Mouse (Mus musculus): ENCODE data around the gene Ppil3.
A peak's percentile ranks its signal among the peaks of the same experiment; 100 is the strongest.

Ppil3 gene

DNA sequence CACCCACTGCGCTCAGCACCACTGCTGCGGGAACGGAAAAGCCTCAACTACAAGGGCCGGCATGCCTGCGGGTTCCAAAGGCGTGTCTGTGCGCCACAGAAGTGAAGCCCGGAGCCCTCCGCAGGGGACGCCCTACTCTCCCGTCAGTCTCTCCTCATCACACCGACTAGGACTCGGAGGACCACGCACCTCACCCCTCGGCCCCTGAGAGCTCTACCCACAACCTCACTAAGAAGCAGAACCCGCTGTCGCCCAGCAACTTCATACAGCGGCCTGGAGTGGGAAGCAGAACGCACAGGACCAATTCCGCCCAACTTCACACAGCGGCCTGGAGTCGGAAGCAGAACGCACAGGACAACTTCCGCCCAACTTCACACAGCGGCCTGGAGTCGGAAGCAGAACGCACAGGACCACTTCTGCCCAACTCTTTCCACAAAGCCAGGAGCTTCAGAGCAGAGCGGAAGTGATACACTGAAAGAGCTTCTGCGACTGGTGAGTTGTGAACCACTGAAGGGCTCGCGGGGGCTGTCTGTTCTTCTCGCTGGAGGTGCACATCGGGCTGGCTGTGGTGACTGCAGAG lies at the start of gene Ppil3, which contains the start of gene Nif3l1:
TSS of gene Ppil3 (minus strand) at position 344 of the 580 bp plus-strand sequence.
TSS of gene Nif3l1 (plus strand) at position 9 of the 580 bp plus-strand sequence.
- DNase-seq (ENCODE audit: low spot score in 2 of 2), result peak; percentile 73 to 76

DNA sequence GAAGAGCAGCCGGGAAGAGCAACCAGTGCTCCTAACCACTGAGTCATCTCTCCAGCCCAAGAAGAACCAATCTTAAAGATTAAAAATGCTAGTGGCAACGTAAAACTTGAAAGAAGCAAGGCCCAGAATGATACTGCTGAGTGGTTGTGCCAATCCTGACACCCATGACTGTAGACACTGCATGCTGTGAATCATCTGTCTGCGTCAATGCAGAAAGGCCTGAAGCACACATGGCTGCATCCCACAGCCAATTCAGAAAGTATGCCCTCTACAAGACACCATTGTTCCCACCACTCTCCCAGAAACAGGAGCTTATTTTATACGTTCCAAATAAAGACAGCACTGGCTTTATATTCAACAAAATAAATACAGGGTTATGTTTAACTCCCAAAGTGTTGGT lies 37.4 kb upstream of the Ppil3 start:
- no peak for DNase-seq (ENCODE audit: low spot score in 2 of 2)

DNA sequence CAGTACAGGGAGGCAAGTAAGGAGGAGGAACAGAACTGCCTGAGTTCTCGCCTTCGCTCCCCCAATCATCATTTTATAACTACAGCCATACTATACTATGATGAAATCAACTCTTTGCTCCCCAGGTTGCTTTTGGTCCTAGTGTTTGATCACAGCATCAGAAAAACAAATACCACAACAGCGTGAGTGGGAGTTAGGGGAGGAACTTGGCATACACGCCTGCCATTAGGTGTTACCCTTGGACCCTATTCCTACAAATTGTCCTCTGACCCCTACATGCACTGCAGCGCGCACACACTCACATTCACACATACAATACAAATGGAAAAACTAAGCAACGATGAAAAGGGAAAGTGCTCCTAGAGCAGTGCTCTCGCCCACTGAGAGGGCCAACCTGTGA lies 30.4 kb upstream of the Ppil3 start:
- no peak for DNase-seq (ENCODE audit: low spot score in 2 of 2)

DNA sequence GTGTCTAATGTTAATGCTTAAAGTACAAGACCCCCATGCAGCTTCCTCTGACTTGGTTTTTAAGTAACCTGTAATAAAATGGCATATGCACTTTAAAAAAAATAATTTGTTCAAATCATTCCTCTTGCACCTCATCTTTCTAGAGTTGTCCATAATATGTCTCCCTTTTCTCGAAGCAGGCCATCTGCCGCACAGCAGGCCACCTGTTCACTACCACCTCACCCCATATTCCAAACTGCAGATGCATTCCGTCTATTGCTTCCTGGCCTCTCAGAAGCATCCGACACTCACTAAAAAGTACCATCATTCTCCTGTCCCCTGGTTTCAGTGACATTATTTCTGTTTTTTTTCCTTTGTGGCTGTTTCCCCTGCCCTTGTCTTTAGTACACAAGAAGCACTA lies 20.3 kb upstream of the Ppil3 start:
- no peak for DNase-seq (ENCODE audit: low spot score in 2 of 2)

DNA sequence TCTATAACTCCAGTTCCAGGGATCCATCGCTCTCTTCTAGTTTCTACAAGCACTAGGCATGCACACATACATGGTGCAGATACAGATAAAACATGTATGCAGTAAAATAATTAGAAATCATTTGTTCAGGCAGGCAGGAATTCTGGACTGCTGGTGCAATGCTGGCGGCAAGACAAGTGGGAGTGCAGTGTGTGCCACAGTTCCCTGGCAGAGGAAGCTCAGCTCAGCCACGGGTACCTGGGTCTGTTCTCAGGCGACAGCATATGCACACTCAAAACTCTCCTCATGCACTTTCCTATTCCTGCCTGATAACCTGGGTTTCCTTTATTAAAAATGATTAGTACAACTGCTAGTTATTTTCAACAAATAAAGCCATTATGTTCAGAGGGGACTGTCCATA lies 19.8 kb upstream of the Ppil3 start:
- no peak for DNase-seq (ENCODE audit: low spot score in 2 of 2)

DNA sequence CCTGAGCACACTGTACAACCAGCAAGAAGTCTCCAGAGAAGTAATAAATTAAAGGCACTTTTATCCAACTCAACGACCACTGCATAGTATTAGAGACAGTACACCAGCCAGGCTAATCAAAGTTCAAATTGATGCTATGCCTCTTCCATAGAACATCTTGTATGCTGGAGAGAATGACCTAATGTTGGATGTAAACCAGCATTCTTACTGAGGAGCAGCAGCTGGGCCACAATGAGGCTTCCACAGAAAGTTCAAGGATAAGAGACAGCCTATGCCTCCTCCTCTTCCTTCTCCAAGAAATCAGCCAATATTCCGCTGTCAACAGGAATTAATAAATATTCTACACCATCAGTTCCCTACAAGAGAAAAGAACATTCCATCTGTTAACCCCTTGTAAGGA lies 18.6 kb upstream of the Ppil3 start:
- DNase-seq (ENCODE audit: low spot score in 2 of 2), result no peak

DNA sequence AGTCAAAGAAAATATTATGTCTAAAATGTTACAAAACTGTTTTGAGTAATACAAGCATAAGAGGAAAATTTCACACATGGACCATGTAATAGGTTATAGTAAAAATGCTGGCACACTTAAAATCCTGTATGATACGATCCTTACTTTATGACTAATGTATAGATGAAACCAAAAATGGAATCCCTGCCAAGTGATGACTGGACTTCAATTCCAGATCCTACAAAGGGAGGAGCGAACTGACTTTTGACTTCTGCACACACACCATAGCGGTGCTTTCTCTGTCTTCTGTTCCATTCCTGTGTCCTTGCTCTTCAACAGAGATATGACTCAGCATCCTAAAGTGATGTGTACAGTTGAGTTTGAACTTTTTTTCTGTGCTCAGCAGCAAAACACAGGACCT lies 15.3 kb upstream of the Ppil3 start:
- DNase-seq (ENCODE audit: low spot score in 2 of 2), result no peak

DNA sequence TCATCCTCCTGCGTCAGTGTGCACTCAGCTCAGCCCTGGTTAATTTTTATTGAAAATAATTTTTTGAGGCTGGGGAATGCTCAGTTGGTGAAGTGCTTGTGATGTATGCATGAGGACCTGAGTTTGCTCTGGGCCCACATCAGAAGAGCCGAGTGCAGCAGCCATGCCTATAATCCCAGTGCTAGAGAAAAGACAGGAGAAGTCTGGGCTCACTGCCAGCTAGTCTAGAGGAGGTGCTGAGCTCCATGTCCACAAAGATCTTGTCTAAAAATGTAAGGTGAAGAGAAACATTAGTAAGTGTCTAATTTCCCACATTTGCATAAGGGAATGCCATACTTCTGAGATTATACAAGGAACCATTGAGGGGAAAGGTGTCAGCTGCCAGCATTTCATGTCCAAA lies 13.6 kb upstream of the Ppil3 start:
- no peak for DNase-seq (ENCODE audit: low spot score in 2 of 2)

DNA sequence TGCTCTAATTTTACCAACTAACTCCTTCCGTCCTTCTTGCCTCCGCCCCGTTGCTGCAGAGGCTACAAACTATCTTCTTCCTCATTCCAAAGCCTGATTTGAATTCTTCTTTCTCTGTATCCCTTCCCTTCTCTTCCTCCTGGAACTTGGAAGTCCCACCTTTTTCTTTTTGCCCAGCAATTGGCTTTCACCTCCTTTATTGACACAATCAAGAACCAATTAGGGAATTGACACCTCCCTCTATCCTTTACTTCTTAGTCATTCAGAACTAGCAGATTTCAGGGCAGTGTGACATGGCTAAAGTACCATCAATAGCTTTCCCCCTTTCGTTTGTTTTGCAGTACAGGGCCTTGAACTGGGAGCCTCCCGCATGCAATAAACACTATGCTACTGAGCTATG lies 12.9 kb upstream of the Ppil3 start:
- no peak for DNase-seq (ENCODE audit: low spot score in 2 of 2)

DNA sequence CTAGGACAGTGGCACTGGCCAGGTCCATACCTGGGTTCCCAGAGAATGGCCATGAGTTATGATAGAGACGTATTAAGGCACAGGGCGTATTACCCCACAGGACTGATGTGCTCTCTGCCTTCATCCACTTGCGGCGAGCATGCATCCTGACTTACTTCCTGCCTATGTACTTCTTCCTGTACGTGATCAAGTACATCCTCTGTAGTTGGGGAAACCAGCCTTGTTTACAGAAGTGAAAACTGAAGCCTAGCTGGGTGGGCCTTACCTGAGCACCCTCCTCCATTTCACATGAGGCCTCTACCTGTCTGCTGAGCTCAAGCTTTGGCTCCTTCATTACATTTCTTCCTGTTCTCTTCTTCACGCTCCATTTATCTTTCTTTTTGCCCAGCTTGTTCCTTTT lies 9.0 kb upstream of the Ppil3 start:
- no peak for DNase-seq (ENCODE audit: low spot score in 2 of 2)

DNA sequence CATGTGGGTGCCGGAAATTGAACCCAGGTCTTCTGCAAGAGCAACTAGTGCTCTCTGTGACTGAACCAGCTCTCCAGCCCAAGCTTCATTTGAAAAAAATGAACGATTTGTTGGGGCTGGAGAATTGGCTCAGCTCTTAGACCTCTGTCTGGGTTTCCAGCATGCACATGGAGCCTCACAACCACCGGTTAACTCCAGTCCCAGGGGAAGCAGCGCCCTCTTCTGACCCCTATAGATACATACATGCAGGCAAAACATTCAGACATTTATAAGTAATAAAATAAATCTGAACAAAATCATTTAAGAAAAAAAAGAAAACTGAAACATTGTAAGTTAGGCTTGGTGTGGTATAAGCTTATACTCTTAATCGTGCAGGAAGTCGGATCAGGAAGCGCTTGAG lies 3.1 kb upstream of the Ppil3 start:
- DNase-seq (ENCODE audit: low spot score in 2 of 2), result no peak

DNA sequence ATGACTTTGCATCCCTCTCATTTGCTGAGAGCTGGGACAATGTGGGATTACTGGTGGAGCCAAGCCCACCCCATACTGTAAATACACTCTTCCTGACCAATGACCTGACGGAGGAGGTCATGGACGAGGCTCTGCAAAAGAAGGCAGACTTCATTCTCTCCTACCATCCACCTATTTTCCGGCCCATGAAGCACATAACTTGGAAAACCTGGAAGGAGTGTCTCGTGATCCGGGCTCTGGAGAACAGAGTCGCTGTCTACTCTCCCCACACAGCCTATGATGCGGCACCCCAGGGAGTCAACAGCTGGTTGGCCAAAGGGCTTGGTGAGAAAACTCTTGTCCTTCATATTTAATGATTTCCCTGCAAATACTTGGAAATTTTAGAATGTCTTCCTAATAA lies 2.5 kb upstream of the Ppil3 start:
- no peak for DNase-seq (ENCODE audit: low spot score in 2 of 2)

DNA sequence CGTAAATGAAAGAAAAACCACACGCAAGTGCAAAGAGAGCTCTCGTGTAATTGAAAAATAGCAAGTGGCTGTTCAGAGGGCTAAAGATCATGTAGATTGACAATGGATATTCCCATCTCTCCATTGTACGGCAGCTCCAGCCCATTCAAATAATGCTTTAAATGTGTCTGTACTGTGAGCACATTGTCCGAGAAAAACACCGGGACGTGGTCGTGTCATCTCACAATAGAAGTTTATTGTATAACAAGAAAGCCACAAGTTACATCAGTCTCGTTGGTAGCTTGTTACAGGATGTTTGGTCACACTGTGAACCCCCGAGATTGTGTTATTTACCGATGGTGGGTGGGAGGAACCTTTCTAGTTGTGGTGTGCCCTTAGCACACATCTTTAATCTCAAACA lies 575 bp upstream of the Ppil3 start:
- peak in 1 of 2 experiments; percentile 6 for DNase-seq (ENCODE audit: low spot score in 2 of 2)

DNA sequence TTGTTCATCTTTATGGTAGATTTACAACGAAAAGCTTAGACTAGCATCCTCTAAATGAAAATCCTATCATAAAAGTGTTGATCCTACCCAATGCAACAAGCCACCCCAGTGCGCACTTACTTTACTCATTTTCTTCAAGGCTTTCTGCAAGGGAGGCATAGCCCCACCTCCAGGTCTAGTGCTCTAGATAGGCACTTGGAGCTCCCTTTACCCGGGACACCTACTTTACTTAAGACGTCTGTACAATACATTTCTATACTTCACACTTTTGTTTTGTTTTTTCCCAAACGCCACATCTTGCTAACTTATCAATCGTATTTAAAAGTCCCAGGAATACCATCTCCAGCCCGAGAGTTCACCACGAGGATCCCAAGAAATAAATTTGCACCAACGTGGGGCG lies 595 bp downstream of the Ppil3 start:
- peak; percentile 7 to 9 for DNase-seq (ENCODE audit: low spot score in 2 of 2)

DNA sequence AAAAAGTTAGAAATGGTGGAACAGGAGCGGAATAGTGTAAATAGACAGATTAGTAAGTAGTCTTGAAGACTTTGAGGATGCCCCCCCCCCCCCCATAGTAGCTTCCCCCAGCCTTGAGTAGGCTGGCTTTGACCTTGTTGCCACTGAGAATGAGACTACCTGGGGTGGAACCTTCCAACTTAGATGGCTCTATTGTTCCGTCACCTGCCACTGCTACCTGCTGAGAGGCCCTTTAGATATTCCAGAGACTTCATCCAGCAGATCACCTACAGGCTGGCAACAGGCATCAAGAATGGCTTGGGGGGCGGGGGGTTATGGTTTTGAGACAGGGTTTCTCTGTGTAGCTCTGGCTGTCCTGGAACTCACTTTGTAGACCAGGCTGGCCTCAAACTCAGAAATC lies 20.7 kb downstream of the Ppil3 start:
- no peak for DNase-seq (ENCODE audit: low spot score in 2 of 2)

DNA sequence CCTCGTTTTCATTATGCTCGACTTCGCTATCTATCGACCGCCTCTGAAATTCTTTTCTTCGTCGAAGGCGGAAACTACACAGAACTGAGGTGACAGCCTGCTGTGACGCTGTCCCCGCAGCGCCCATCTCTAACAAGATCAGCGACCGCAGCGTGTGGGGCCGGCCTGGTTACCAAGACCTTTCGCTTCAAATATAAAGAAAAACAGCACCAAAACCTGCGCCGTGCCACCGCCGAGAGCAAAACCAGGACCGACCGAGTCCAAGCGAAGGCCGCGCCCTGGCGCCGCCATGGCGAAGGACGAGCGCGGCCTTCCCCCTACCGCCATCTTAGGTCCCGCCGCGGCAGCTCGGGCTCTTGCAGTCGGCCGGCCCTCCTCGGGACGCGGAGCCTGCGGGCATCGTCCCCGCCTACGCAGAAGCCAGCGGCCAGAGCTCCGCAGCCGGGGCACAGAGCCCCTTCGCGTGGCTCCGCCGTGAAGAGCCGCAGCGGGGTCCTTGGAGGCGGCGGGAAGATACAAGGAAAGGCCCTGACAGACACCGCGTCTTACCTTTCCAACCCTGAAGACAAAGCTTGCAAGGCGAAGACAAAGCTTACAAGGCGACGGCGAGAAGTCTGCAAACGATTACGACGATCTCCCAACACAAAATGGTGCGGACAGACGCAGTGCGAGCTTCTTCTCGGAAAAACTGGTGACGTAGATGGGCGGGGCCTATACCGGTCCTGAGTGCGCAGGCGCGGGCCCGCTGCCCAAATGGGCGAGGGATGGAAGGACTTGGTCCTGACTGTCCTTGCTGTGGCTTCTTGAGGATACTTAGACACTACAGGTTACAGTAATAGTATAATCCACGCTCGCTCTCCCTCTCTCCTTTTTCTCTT lies 21.7 kb downstream of the Ppil3 start, which contains the start of gene Clk1:
TSS of gene Clk1 (minus strand) at position 696 of the 878 bp plus-strand sequence.
- DNase-seq (ENCODE audit: low spot score in 2 of 2), result peak; percentile 91 to 96

DNA sequence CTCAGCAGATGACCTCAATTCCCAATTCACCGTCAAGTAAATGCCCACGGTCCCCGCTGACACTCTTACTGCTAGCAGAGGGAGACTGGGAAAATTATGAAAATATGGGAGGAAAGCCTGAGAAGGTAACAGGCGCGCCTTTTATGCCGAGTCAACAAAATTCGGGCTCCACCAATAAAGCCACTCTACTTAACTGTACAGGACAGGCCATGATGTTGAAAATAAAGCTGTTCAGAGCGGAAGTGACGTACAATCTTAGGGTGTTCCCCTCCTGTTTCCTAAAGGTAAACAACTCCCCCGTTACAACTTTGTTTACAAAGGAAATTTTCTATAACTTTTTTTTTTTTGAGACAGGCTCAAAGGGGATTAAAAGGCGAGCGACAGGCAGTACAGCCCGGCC lies 22.4 kb downstream of the Ppil3 start:
- DNase-seq (ENCODE audit: low spot score in 2 of 2), result peak; percentile 6 to 50

DNA sequence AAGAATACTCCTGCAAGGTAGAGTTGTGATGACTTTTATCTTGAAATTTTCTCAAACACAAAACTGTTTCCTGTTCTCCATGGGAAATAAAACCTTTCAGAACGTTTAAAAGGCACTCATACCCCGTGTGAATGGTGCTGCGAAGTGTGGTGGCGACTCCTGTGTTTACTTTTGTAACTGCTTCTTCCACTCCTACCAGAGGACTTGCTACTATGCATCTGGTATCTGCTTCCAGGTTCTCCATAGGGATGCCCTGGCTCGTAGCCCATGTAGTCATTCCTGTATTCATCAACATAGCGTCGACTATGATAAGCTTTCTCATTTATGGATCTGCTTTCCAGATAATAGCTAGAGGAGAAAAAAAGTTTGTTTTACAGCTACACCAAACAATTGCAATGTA lies 24.3 kb downstream of the Ppil3 start:
- no peak for DNase-seq (ENCODE audit: low spot score in 2 of 2)

DNA sequence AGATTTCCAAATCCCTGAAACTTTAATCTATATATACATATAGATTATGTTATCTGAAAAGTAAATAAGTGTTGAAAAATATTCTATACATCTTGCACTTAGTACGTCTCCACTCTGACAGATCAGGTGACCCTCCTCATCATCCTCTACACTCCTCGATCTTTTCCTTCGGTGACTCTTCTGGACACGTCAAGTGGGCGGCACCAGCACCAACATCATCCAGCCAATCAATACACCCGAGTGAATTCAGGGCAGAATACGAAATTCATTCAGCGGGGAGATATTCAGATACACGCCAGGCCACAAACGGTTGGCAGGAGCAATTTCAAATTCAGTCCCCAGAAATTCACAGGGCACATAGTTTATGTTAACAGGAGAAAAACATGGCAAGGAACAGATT lies 25.3 kb downstream of the Ppil3 start:
- no peak for DNase-seq (ENCODE audit: low spot score in 2 of 2)

DNA sequence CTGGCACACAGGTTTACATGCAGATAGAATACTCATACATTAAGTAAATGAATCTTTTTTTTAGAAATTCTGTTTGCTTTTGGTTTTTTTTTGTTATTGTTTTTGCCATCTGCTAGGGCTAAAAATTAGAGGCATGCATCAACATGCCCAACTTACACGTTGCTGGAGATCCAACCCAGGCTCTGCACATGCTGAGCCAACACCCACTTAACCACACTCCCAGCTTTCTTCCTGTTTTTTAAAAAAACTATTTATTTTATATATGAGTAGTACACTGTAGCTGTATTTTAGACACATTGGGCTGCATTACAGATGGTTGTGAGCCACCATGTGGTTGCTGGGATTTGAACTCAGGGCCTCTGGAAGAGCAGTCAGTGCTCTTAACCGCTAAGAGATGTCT lies 29.2 kb downstream of the Ppil3 start:
- DNase-seq (ENCODE audit: low spot score in 2 of 2), result no peak

DNA sequence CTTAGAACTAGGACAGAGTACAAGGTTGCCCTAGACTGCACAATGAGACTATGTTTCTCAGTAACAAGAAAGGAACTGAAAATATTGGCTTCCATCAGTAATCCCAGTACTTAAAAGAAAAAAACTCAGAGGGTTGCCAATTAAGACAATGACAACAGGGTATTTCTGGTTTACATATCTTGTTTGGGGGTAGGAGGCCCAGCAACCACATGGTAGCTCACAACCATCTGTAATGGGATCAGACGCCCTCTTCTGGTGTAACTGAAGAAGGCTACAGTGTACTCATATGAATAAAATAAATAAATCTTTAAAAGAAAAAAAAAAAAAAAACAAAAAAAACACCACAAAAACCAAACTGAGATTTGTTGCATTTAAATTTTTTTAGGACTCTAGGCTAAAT lies 29.8 kb downstream of the Ppil3 start:
- no peak for DNase-seq (ENCODE audit: low spot score in 2 of 2)

DNA sequence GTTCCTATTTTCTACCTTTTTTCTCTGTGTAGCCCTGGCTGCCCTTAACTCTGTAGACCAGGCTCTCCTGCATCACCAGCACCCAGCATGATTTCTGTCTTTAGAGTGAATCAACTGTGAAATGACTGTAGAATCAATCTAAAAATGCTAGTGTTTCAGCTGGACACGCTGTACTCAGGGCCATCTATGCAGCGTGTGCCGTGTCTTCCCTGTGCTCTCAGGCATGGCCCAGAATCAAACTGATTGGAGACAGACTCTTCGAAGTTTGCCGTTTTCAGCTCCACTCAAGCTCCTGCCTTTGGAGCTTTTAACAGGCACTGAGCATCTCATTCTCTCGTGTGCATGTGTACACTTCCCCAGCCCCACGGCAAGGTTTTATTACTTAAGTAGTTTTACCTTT lies 34.5 kb downstream of the Ppil3 start:
- no peak for DNase-seq (ENCODE audit: low spot score in 2 of 2)

DNA sequence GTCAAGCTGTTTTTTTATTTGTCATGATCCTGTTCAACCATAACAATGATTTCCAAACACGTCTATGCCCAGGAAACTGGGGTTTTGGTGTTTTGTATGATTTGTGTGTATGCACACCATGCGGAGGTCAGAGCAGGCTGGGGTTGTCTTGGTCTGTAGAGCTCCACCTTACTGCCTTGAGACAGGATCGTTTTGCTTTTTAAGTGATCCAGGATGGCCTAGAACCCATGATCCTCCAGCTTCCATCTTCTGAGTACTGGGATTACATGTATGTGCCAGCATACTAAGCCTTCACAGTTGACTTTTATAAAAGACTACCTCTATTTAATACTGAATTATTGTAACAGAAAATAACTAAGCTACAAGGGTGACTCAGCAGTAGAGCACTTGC lies 35.1 kb downstream of the Ppil3 start:
- no peak for DNase-seq (ENCODE audit: low spot score in 2 of 2)
